ENCODE assay signal across 36 mouse cellular contexts in the genomic region with DNA sequence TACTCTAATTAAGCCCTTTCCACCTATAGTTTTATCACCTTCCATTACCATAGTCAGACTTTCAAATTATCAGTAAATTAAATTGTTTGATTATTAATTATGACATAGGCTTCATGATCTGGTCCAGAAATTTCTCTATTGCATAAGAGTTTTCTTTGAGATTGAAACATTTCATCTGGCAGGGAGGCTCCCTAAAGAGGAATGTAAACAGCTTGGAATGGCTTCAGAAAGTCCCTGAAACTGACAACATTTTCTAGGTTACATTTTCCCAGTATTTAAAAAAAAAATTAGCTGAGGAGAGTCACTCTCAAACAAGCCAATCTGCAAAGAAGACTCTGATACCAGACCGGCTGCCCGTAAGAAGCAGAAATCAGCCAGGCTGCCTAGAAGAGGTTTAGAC.
"Had no signal": no experiment of that assay in that cellular context is flagged by ENCODE, and none has a peak within 500 bp of the region (broad histone marks: within the 10 kb centered on the region; RNA-seq: fewer than 3 reads in every experiment).

No protein-coding gene starts in this region.

- H3K4me1 ChIP-seq: heart, embryonic 10.5 days; heart, embryonic 12.5 days; heart, embryonic 13.5 days; heart, embryonic 15.5 days; hindbrain, embryonic 10.5 days; hindbrain, embryonic 12.5 days; hindbrain, embryonic 13.5 days; hindbrain, embryonic 15.5 days; intestine, embryonic 15.5 days; kidney, embryonic 15.5 days had no signal

- H3K9ac ChIP-seq: heart, embryonic 12.5 days; heart, embryonic 13.5 days; heart, embryonic 15.5 days; hindbrain, embryonic 12.5 days; hindbrain, embryonic 13.5 days; hindbrain, embryonic 14.5 days; hindbrain, embryonic 15.5 days; intestine, embryonic 15.5 days; kidney, embryonic 15.5 days had no signal

- H3K27ac ChIP-seq: heart, adult 2 months; heart, embryonic 10.5 days; heart, embryonic 13.5 days; heart, embryonic 15.5 days; hindbrain, embryonic 10.5 days; hindbrain, embryonic 12.5 days; hindbrain, embryonic 13.5 days; hindbrain, embryonic 14.5 days; hindbrain, embryonic 15.5 days; hindbrain, postnatal 0 days; intestine, embryonic 15.5 days; kidney, embryonic 15.5 days; kidney, postnatal 0 days; layer of hippocampus, adult 2 months had no signal

- H3K9me3 ChIP-seq: heart, embryonic 10.5 days; heart, embryonic 12.5 days; heart, embryonic 13.5 days; heart, embryonic 15.5 days; hindbrain, embryonic 10.5 days; hindbrain, embryonic 12.5 days; hindbrain, embryonic 13.5 days; hindbrain, embryonic 15.5 days; intestine, embryonic 15.5 days; kidney, embryonic 15.5 days had no signal

- ATAC-seq: hindbrain, embryonic 16.5 days; hindbrain, postnatal 0 days; inflammation-experienced regulatory T-cells, adult 6 months; intestine, embryonic 15.5 days; intestine, embryonic 16.5 days; intestine, postnatal 0 days had no signal

- DNase-seq: heart, adult 18-20 months; heart, adult 2 months; heart, postnatal 10 days; heart, postnatal 14 days; heart, postnatal 36 days; heart, postnatal 4 days; kidney, adult 11 months; kidney, adult 18-20 months; kidney, adult 2 months; kidney, adult 8-10 months; kidney, adult 9 months; kidney, postnatal 10 days; kidney, postnatal 14 days; kidney, postnatal 25 days; kidney, postnatal 36 days; kidney, postnatal 4 days; layer of hippocampus, adult 9-11 months had no signal

- H3K4me3 ChIP-seq: heart, adult 2 months; heart, embryonic 10.5 days; heart, embryonic 12.5 days; heart, embryonic 13.5 days; heart, embryonic 15.5 days; hindbrain, embryonic 10.5 days; hindbrain, embryonic 12.5 days; hindbrain, embryonic 13.5 days; hindbrain, embryonic 15.5 days; intestine, embryonic 15.5 days; kidney, embryonic 15.5 days; layer of hippocampus, adult 2 months had no signal

- H3K27me3 ChIP-seq: heart, embryonic 12.5 days; heart, embryonic 13.5 days; heart, embryonic 15.5 days; hindbrain, embryonic 12.5 days; hindbrain, embryonic 13.5 days; hindbrain, embryonic 15.5 days; intestine, embryonic 15.5 days; kidney, embryonic 15.5 days had no signal

- H3K36me3 ChIP-seq: heart, embryonic 10.5 days; heart, embryonic 12.5 days; heart, embryonic 13.5 days; heart, embryonic 15.5 days; hindbrain, embryonic 10.5 days; hindbrain, embryonic 12.5 days; hindbrain, embryonic 13.5 days; hindbrain, embryonic 15.5 days; intestine, embryonic 15.5 days; kidney, embryonic 15.5 days had no signal

- H3K4me2 ChIP-seq: heart, embryonic 11.5 days; heart, embryonic 12.5 days; heart, embryonic 13.5 days; heart, embryonic 15.5 days; hindbrain, embryonic 12.5 days; hindbrain, embryonic 13.5 days; hindbrain, embryonic 14.5 days; hindbrain, embryonic 15.5 days; intestine, embryonic 15.5 days; kidney, embryonic 15.5 days had no signal
